Mouse (Mus musculus): ENCODE data around the gene Mrps17. TPM values are rescaled to one million over a fixed set of nuclear protein-coding genes. Genes with fewer than 3 reads are reported as not detected.

Mrps17 gene
- 95.9 and 127 TPM in 2 replicates for polyA plus RNA-seq (2012; rRNA removed)

DNA sequence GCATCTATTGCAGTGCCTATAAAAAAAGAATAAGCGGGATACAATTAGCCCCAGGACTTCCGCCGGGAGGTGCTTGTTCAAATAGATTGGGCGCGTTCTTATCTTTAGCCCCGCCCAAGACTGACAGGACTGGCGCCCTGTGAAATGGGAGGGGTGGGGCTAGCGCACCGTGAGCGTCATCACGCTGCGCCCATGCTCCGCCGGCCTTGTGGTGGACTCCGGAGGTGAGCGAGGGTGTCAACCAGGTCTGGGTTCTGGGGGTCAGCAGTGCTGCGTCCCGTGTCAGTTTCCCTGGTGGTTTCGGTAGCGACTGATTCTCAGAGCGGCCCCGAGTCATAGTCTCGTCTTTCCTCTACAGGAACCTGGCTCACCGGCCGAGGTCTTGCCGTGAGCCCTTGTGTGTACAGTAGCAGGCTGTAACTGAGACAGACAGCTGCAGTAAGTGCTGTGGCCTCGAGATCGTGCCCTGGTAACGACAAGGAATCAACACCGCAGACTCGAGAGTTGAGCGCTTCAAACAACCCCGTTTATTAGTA, at the start of gene Mrps17:
TSS of gene Mrps17 (plus strand) at position 172 of the 536 bp plus-strand sequence.

DNA sequence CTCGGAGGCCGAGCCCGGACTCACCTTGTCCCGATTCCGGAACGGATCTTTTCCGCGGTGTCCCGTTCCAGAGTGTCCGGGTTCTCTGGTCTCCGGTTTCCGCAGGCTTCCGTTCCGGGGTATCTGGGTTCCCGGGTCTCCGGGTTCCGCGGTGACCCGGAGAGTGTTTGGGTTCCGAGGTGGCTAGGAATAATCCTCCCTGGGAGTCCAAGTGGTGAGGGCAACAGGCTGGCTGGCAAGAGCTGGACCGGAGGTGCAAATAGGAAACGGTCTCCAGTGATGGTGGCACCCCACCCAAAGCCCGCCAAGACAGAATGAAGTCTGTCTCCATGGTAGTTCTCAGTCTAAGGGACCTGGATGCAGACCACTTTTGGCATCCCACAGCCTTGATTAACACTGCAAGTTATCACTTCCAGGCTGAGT, 45.2 kb upstream of the Mrps17 start, which contains the start of gene Zfp11:
TSS of gene Zfp11 (minus strand) at position 64 of the 423 bp plus-strand sequence.

DNA sequence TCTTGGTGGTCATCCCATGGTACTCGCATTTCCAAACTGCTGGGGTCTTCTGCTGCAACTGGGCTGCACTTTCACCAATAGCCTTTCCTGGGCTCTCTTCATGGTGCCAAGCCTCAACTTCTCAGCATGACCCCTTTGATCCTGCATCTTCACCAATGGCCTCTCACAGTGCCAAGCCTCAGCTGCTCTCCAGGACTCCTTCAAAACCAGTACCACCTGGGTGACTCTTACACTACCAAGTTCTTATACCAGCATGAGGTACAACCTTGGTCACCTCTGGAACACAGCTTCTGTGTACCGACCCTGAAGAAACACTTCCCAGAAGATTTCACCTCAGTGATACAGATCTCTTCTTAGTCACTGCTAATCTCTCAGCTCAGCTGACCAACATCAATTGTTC, 6.9 kb upstream of the Mrps17 start, which contains the start of gene Sept14:
TSS of gene Sept14 (minus strand) at position 101 of the 400 bp plus-strand sequence.

GRCm38 (mm10) chr5:129724834-129725773, 9.8 kb downstream of the Mrps17 start, which contains the start of gene Nipsnap2:
Gene Nipsnap2 (plus strand): TSS chr5:129725063.

Other genes starting within 250 kb of the Mrps17 start
- 157 and 207 TPM in 2 replicates for gene Sfswap, start 214.3 kb upstream of the Mrps17 start, polyA plus RNA-seq (2012; rRNA removed)
- 4.9 and 5.5 TPM in 2 replicates for gene Mmp17, start 131.3 kb upstream of the Mrps17 start, polyA plus RNA-seq (2012; rRNA removed)
- 3.2 and 6.1 TPM in 2 replicates for gene Zfp11, start 45.4 kb upstream of the Mrps17 start, polyA plus RNA-seq (2012; rRNA removed)
- gene Sept14, start 7.0 kb upstream of the Mrps17 start, polyA plus RNA-seq (2012; rRNA removed), result not detected in 2 replicates
- gene Nipsnap2, start 9.6 kb downstream of the Mrps17 start, polyA plus RNA-seq (2012; rRNA removed), result 41.6 and 65.7 TPM in 2 replicates
- gene Psph, start 72.0 kb downstream of the Mrps17 start, polyA plus RNA-seq (2012; rRNA removed), result 17.9 and 22.6 TPM in 2 replicates
- gene Sumf2, start 131.5 kb downstream of the Mrps17 start, polyA plus RNA-seq (2012; rRNA removed), result 36.9 and 41.2 TPM in 2 replicates
- gene Chchd2, start 172.0 kb downstream of the Mrps17 start, polyA plus RNA-seq (2012; rRNA removed), result 620 and 774 TPM in 2 replicates
- 5.5 and 9.3 TPM in 2 replicates for gene Zbed5, start 180.2 kb downstream of the Mrps17 start, polyA plus RNA-seq (2012; rRNA removed)
- 0.10 and 0.15 TPM in 2 replicates for gene Phkg1, start 183.1 kb downstream of the Mrps17 start, polyA plus RNA-seq (2012; rRNA removed)
- 3.0 and 4.3 TPM in 2 replicates for gene Nupr1l, start 193.0 kb downstream of the Mrps17 start, polyA plus RNA-seq (2012; rRNA removed)
- gene Vkorc1l1, start 226.5 kb downstream of the Mrps17 start, polyA plus RNA-seq (2012; rRNA removed), result 21.3 and 36.1 TPM in 2 replicates

Data from central nervous system, embryonic 11.5 days (tissue).